Mouse (Mus musculus) brain, embryonic 14.5 days (tissue): Measurements from ENCODE around the gene BC028528.

Experiments
- CTCF ChIP-seq: fragments of 200-500 bp; IDR thresholded peaks from 2 replicates; pipeline ENCODE4 v1.5.1; 2012; ENCODE audit warnings: inconsistent platforms, mild to moderate bottlenecking, moderate library complexity, borderline replicate concordance; ENCODE audit not compliant: insufficient read depth, insufficient read length; ENCODE audit errors: extremely low read depth
- POLR2A ChIP-seq: fragments of 200-500 bp; IDR thresholded peaks from 2 replicates; pipeline ENCODE4 v1.6.1; 2012; ENCODE audit warnings: mild to moderate bottlenecking, inconsistent platforms, borderline replicate concordance; ENCODE audit not compliant: poor library complexity, insufficient read depth, insufficient read length, severe bottlenecking; ENCODE audit errors: extremely low read depth

- no peak for TF ChIP-seq CTCF
- no peak for TF ChIP-seq POLR2A
Observed at GRCm38 (mm10) chr3:95938217-95938616, 46.4 kb upstream of the BC028528 start.
